Mouse (Mus musculus): ENCODE measurements around the gene Defa30. TPM values are rescaled to one million over a fixed set of nuclear protein-coding genes. Genes with fewer than 3 reads are reported as not detected.
"Not testable (repeated sequence)": the region's sequence is repeated elsewhere in the genome, so short reads cannot be mapped to it uniquely, and the experiment has no call there.

Defa30 gene
- polyA plus RNA-seq (2012; rRNA removed), result not detected in 2 replicates

DNA sequence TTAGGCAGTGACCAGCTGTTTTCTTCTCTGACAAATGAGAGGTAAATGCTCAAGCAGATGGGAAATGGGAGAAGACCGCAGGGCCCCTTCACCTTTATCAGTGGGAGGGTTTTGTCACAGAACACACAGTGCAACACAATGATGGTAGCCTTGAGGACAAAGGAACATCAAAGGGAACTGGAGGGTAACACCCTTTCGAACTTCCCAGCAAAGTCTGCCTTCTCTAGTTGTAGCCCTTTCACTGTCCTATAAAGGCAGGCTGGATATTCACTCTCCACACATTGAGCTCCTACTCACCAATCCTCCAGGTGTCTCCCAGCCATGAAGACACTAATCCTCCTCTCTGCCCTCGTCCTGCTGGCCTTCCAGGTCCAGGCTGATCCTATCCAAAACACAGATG lies at the start of gene Defa30:
Gene Defa30 (plus strand): TSS at position 301 of the 400 bp plus-strand sequence.
- not testable (repeated sequence) for H3K27me3 ChIP-seq (replicated peaks; ENCODE audit: control insufficient read depth, insufficient read depth, low read length); H3K4me3 ChIP-seq (ENCODE audit: insufficient read depth, low read depth, low read length); H3K27ac ChIP-seq (ENCODE audit: insufficient read depth, low read depth, low read length); H3K4me1 ChIP-seq (ENCODE audit: control insufficient read depth, insufficient read depth, low read length); H3K36me3 ChIP-seq (ENCODE audit: control insufficient read depth, insufficient read depth, low read length); DNase-seq
- 47% methylated on average over 3 of the region's 3 CpGs for WGBS

DNA sequence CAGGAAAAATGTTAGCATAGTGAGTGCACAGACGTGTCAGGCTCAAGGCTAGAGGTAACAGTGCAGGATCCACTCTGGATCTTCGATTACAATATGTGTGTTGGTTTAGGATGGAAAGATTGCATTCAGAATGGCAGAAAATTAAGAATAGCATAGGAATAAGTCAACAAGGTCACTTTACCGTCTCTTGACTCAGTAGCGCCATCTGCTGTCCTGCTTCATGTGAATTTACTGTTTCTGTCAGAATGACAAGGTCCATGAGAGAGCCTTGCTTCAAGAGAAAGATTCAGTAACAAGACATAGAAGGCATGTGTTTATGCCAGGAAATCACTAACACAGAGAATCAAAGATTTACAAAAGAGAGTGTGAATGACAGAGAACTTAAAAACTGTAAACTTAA lies 41.3 kb upstream of the Defa30 start:
- TF ChIP-seq CTCF (conservative IDR thresholded peaks at IDR 0.05; ENCODE audit: insufficient read depth, insufficient read length, low read depth, low read length), result no peak
- TF ChIP-seq POLR2A (IDR thresholded peaks at IDR 0.05; ENCODE audit: low read depth, low read length), result no peak
- DNase-seq, result peak; percentile 0
- Histone ChIP-seq H3K4me3 (ENCODE audit: insufficient read depth, low read depth, low read length) (no peak overlapping the region), H3K27me3 (replicated peaks; ENCODE audit: control insufficient read depth, insufficient read depth, low read length) (no peaks in the 10 kb centered on the region), H3K36me3 (ENCODE audit: control insufficient read depth, insufficient read depth, low read length) (no peaks in the 10 kb centered on the region), H3K27ac (ENCODE audit: insufficient read depth, low read depth, low read length) (no peak overlapping the region), H3K4me1 (ENCODE audit: control insufficient read depth, insufficient read depth, low read length) (no peaks in the 10 kb centered on the region)
- WGBS, result 39% methylated on average over 4 of the region's 4 CpGs

DNA sequence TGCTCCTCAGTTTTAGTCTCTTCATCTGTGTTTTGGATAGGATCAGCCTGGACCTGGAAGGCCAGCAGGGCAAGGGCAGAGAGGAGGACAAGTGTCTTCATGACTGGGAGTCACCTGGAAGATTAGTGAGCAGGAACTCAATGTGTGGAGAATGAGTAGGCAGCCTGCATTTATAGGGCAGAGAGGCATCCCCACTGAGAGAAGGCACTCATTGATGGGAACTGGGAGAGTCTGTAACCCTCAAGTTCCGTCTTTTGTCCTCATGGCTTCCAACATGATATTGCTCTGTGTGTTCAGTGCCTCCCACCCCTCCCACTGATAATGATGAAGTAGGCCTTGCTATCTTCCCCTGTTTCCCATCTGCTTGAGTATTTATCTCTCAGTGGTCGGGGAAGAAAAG lies 38.5 kb upstream of the Defa30 start, which contains the start of gene Gm14851:
Gene Gm14851 (minus strand): TSS at position 101 of the 400 bp plus-strand sequence.
- not testable (repeated sequence) for DNase-seq; H3K27ac ChIP-seq (ENCODE audit: insufficient read depth, low read depth, low read length); H3K4me3 ChIP-seq (ENCODE audit: insufficient read depth, low read depth, low read length); H3K4me1 ChIP-seq (ENCODE audit: control insufficient read depth, insufficient read depth, low read length); H3K36me3 ChIP-seq (ENCODE audit: control insufficient read depth, insufficient read depth, low read length); H3K27me3 ChIP-seq (replicated peaks; ENCODE audit: control insufficient read depth, insufficient read depth, low read length)
- WGBS, result 80% methylated on average over 1 of the region's 2 CpGs

DNA sequence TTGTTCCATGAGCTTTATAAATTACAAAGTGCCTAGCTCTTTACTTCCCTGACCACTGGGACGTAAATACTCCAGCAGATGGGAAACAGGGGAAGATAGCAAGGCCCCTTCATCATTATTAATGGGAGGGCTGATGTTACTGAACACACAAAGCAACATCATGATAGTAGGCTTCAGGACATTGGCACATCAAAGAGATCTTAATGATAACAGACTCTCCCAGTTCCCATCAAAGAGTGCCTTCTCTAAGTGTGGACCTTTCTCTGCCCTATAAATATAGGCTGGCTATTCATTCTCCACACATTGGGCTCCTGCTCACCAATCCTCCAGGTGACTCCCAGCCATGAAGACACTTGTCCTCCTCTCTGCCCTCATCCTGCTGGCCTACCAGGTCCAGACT lies 27.5 kb downstream of the Defa30 start, which contains the start of gene Defa22:
Gene Defa22 (plus strand): TSS at position 301 of the 400 bp plus-strand sequence.
- not testable (repeated sequence) for H3K4me1 ChIP-seq (ENCODE audit: control insufficient read depth, insufficient read depth, low read length); H3K27ac ChIP-seq (ENCODE audit: insufficient read depth, low read depth, low read length); H3K27me3 ChIP-seq (replicated peaks; ENCODE audit: control insufficient read depth, insufficient read depth, low read length); H3K4me3 ChIP-seq (ENCODE audit: insufficient read depth, low read depth, low read length); DNase-seq; H3K36me3 ChIP-seq (ENCODE audit: control insufficient read depth, insufficient read depth, low read length)
- WGBS, result no CpG with 5 or more reads among the region's 1 CpGs

Other genes starting within 250 kb of the Defa30 start
- 0.27 TPM in 1 of 2 replicates, not detected in the other for gene Defb33, start 242.0 kb upstream of the Defa30 start, polyA plus RNA-seq (2012; rRNA removed)
- gene Gm15056, start 232.0 kb upstream of the Defa30 start, polyA plus RNA-seq (2012; rRNA removed), result 0.41 TPM in 1 of 2 replicates, not detected in the other
- gene Gm6040, start 212.6 kb upstream of the Defa30 start, polyA plus RNA-seq (2012; rRNA removed), result not detected in 2 replicates
- gene AY761185, start 189.9 kb upstream of the Defa30 start, polyA plus RNA-seq (2012; rRNA removed), result not detected in 2 replicates
- not detected in 2 replicates for gene Defa21, start 109.1 kb upstream of the Defa30 start, polyA plus RNA-seq (2012; rRNA removed)
- not detected in 2 replicates for gene Defa23, start 79.6 kb upstream of the Defa30 start, polyA plus RNA-seq (2012; rRNA removed)
- gene Defa35, start 69.6 kb upstream of the Defa30 start, polyA plus RNA-seq (2012; rRNA removed), result not detected in 2 replicates
- gene Defa25, start 50.2 kb upstream of the Defa30 start, polyA plus RNA-seq (2012; rRNA removed), result not detected in 2 replicates
- 0.50 TPM in 1 of 2 replicates, not detected in the other for gene Gm14851, start 38.6 kb upstream of the Defa30 start, polyA plus RNA-seq (2012; rRNA removed)
- not detected in 2 replicates for gene Defa22, start 27.6 kb downstream of the Defa30 start, polyA plus RNA-seq (2012; rRNA removed)
- gene Defa31, start 57.0 kb downstream of the Defa30 start, polyA plus RNA-seq (2012; rRNA removed), result not detected in 2 replicates
- not detected in 2 replicates for gene Gm15293, start 66.9 kb downstream of the Defa30 start, polyA plus RNA-seq (2012; rRNA removed)
- not detected in 2 replicates for gene Gm15292, start 115.1 kb downstream of the Defa30 start, polyA plus RNA-seq (2012; rRNA removed)
- gene Defa27, start 180.9 kb downstream of the Defa30 start, polyA plus RNA-seq (2012; rRNA removed), result not detected in 2 replicates
- gene Defa29, start 192.4 kb downstream of the Defa30 start, polyA plus RNA-seq (2012; rRNA removed), result not detected in 2 replicates
- gene Defa2, start 243.9 kb downstream of the Defa30 start, polyA plus RNA-seq (2012; rRNA removed), result not detected in 2 replicates

Measured in kidney, adult 2 months (tissue).